Mouse (Mus musculus) CD8-positive naive resting alpha-beta T cell, adult 57 days (primary cell): ENCODE data around the gene Dcpp1. TPM values are rescaled to one million over a fixed set of nuclear protein-coding genes. Genes with fewer than 3 reads are reported as not detected.

Source experiments
- total RNA-seq: library from RNA; stranded (reverse); gene quantifications from one replicate; pipeline ENCODE4 v1.2.4, GENCODE M21; 2023

Dcpp1 gene
- total RNA-seq: not detected

DNA sequence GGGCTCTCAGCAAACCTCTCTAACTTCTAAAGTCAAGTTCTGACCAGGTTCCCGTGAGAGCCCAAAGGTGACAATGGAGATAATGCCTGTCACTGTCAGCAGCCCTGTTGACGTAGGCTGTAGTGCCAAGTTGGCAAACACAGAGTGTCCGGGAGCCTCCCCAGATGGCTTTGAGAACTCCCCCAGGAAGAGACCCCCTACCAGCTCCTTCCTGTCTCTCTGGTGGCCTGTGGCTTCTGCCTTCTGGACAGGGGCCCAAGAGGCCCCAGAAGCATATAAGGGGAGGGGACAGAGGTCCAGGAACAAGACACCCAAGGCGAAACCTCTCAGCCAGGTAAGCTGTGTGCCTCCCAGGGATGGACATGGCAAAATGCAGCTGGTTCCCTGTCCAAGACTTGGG is at the start of gene Dcpp1, which contains the start of gene Dcpp2:
Dcpp1 (plus strand) TSS at position 301 of the 400 bp plus-strand sequence.
Dcpp2 (plus strand) TSS at position 305 of the 400 bp plus-strand sequence.

DNA sequence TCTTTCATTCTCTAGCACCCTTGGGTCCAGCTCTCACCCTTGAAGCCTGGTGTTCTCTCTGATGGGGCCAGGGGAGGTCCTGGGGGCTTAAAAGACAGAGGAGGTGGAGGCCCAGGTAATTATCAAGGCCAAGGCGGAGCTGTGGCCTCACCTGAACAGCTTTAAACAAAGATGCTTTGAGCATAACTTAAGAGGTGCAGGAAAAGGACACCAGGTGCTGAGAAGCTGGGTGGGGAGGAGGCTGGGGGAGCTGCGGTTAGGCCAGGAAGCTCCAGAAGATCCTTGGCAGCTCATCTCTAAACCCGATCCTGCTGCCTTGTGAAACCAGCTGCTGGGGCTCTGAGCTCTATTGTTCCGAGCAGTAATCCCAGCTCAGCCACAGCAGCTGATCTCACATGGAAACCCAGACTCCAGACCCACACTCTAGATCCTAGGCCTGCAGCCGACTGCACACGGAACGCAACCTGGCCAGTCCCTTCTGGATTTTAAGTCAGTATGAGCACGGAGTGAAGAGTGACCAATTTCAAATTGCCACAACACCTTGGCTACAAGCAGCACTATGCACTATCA is 44.6 kb upstream of the Dcpp1 start, which contains the start of gene Prss33:
Prss33 (minus strand) TSS at position 51 of the 570 bp plus-strand sequence.

DNA sequence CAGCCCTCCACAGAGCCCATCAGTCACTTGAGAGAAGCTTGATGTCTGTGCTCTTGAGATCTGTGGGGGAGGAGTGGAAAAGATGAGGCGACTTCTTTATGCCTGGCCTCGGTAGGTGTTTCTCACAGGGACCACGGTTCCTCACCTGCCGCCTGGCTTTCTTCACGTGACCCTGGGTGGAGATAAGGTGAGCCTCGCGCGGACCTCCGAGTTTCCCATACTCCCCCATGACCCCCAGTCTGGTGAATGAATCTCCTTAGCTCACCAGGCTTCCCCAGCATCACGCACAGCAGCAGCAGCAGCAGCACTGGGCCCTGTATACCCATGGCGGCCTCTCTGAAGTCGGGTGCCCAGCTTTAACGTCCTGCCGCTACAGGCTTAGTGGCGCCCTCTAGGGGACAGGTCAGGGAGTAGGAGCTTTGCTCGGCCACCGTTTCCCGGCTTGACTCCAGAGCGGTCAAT is 36.8 kb upstream of the Dcpp1 start, which contains the start of the genes Prss32 and Prss41:
Prss32 (plus strand) TSS at position 44 of the 462 bp plus-strand sequence.
Prss41 (minus strand) TSS at position 361 of the 462 bp plus-strand sequence.

DNA sequence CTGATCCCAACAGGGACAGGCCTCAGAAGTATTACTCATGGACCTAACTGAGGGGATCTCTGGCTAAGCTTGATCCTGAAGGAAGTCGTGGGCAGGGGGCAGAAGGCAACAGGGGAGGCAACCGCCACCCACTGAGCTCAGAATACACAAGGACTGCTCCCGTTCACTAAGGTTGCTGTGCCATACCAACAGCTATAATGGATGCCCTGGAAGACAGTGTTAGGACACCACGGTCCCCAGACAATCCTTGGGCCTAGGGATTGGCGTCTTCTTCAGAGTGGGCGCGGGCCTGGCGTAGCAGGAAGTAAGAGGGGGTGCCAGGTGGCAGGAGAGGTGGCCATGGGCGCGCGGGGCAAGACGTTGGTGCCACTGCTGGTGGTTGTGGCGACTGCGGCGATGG is 12.9 kb upstream of the Dcpp1 start, which contains the start of gene Prss21:
Prss21 (plus strand) TSS at position 301 of the 400 bp plus-strand sequence.

DNA sequence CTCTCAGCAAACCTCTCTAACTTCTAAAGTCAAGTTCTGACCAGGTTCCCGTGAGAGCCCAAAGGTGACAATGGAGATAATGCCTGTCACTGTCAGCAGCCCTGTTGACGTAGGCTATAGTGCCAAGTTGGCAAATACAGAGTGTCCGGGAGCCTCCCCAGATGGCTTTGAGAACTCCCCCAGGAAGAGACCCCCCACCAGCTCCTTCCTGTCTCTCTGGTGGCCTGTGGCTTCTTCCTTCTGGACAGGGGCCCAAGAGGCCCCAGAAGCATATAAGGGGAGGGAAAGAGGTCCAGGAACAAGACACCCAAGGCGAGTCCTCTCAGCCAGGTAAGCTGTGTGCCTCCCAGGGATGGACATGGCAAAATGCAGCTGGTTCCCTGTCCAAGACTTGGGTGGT is 36.5 kb downstream of the Dcpp1 start, which contains the start of gene Dcpp3:
Dcpp3 (plus strand) TSS at position 301 of the 400 bp plus-strand sequence.

Other genes starting within 250 kb of the Dcpp1 start
- gene Mmp25, start 235.6 kb upstream of the Dcpp1 start, total RNA-seq: 0.34 TPM
- 0.34 TPM for gene Bicdl2, start 220.4 kb upstream of the Dcpp1 start, total RNA-seq
- 34.9 TPM for gene Hcfc1r1, start 207.3 kb upstream of the Dcpp1 start, total RNA-seq
- gene Thoc6, start 207.0 kb upstream of the Dcpp1 start, total RNA-seq: 23.4 TPM
- 38.4 TPM for gene Tnfrsf12a, start 203.4 kb upstream of the Dcpp1 start, total RNA-seq
- gene Cldn6, start 201.6 kb upstream of the Dcpp1 start, total RNA-seq: not detected
- gene Cldn9, start 196.8 kb upstream of the Dcpp1 start, total RNA-seq: not detected
- gene 1520401A03Rik, start 158.1 kb upstream of the Dcpp1 start, total RNA-seq: not detected
- gene Pkmyt1, start 154.5 kb upstream of the Dcpp1 start, total RNA-seq: 35.0 TPM
- gene Paqr4, start 140.0 kb upstream of the Dcpp1 start, total RNA-seq: 2.6 TPM
- 1.1 TPM for gene Kremen2, start 135.0 kb upstream of the Dcpp1 start, total RNA-seq
- gene Flywch1, start 109.3 kb upstream of the Dcpp1 start, total RNA-seq: 23.9 TPM
- gene Flywch2, start 94.8 kb upstream of the Dcpp1 start, total RNA-seq: not detected
- gene Srrm2, start 90.3 kb upstream of the Dcpp1 start, total RNA-seq: 1,331 TPM
- 176 TPM for gene Elob, start 51.7 kb upstream of the Dcpp1 start, total RNA-seq
- gene Prss33, start 44.8 kb upstream of the Dcpp1 start, total RNA-seq: not detected
- not detected for gene Prss32, start 37.0 kb upstream of the Dcpp1 start, total RNA-seq
- 0.86 TPM for gene Prss41, start 36.7 kb upstream of the Dcpp1 start, total RNA-seq
- not detected for gene Prss21, start 12.8 kb upstream of the Dcpp1 start, total RNA-seq
- gene Dcpp2, start within 50 bp of the Dcpp1 start, total RNA-seq: not detected
- not detected for gene Dcpp3, start 36.6 kb downstream of the Dcpp1 start, total RNA-seq
- not detected for gene Sbp, start 60.8 kb downstream of the Dcpp1 start, total RNA-seq
- gene Sbpl, start 74.4 kb downstream of the Dcpp1 start, total RNA-seq: not detected
- 3.3 TPM for gene Prss30, start 99.7 kb downstream of the Dcpp1 start, total RNA-seq
- gene Prss22, start 117.2 kb downstream of the Dcpp1 start, total RNA-seq: not detected
- not detected for gene Prss27, start 157.3 kb downstream of the Dcpp1 start, total RNA-seq
- 29.3 TPM for gene Kctd5, start 192.6 kb downstream of the Dcpp1 start, total RNA-seq